Mouse (Mus musculus): ENCODE results near the gene Rnf150.

Gene Rnf150

GRCm38 (mm10) chr8:82943223-82944006, 80.3 kb downstream of the Rnf150 start:
- no peak for DNase-seq (ENCODE audit: extremely low read depth, low read depth)

- DNase-seq (ENCODE audit: extremely low read depth, low read depth): no peak
Measured at GRCm38 (mm10) chr8:82945867-82946266, 82.7 kb downstream of the Rnf150 start.

- no peak for DNase-seq (ENCODE audit: extremely low read depth, low read depth)
Measured at GRCm38 (mm10) chr8:82946658-82947057, 83.5 kb downstream of the Rnf150 start.

- no peak for DNase-seq (ENCODE audit: extremely low read depth, low read depth)
Measured at GRCm38 (mm10) chr8:82955162-82955754, 92.1 kb downstream of the Rnf150 start.

- no peak for DNase-seq (ENCODE audit: extremely low read depth, low read depth)
Measured at GRCm38 (mm10) chr8:82959491-82959890, 96.3 kb downstream of the Rnf150 start.

- no peak for DNase-seq (ENCODE audit: extremely low read depth, low read depth)
Measured at GRCm38 (mm10) chr8:82959980-82960610, 96.9 kb downstream of the Rnf150 start.

GRCm38 (mm10) chr8:82964537-82964936, 101.4 kb downstream of the Rnf150 start:
- no peak for DNase-seq (ENCODE audit: extremely low read depth, low read depth)

GRCm38 (mm10) chr8:82967879-82968678, 104.9 kb downstream of the Rnf150 start:
- no peak for DNase-seq (ENCODE audit: extremely low read depth, low read depth)

- no peak for DNase-seq (ENCODE audit: extremely low read depth, low read depth)
Measured at GRCm38 (mm10) chr8:82969967-82970366, 106.8 kb downstream of the Rnf150 start.

- DNase-seq (ENCODE audit: extremely low read depth, low read depth): no peak
Measured at GRCm38 (mm10) chr8:82972812-82973211, 109.7 kb downstream of the Rnf150 start.

GRCm38 (mm10) chr8:82973331-82973730, 110.2 kb downstream of the Rnf150 start:
- DNase-seq (ENCODE audit: extremely low read depth, low read depth): no peak

GRCm38 (mm10) chr8:82981244-82981855, 118.2 kb downstream of the Rnf150 start:
- no peak for DNase-seq (ENCODE audit: extremely low read depth, low read depth)

- DNase-seq (ENCODE audit: extremely low read depth, low read depth): no peak
Measured at GRCm38 (mm10) chr8:82982873-82983272, 119.7 kb downstream of the Rnf150 start.

GRCm38 (mm10) chr8:82983301-82983700, 120.1 kb downstream of the Rnf150 start:
- DNase-seq (ENCODE audit: extremely low read depth, low read depth): no peak

GRCm38 (mm10) chr8:82992093-82992492, 128.9 kb downstream of the Rnf150 start:
- no peak for DNase-seq (ENCODE audit: extremely low read depth, low read depth)

GRCm38 (mm10) chr8:82995727-82996438, 132.7 kb downstream of the Rnf150 start:
- DNase-seq (ENCODE audit: extremely low read depth, low read depth): no peak

GRCm38 (mm10) chr8:82996843-82997242, 133.7 kb downstream of the Rnf150 start:
- DNase-seq (ENCODE audit: extremely low read depth, low read depth): no peak

GRCm38 (mm10) chr8:82998778-82999177, 135.6 kb downstream of the Rnf150 start:
- DNase-seq (ENCODE audit: extremely low read depth, low read depth): no peak

GRCm38 (mm10) chr8:83003187-83003586, 140.0 kb downstream of the Rnf150 start:
- no peak for DNase-seq (ENCODE audit: extremely low read depth, low read depth)

- no peak for DNase-seq (ENCODE audit: extremely low read depth, low read depth)
Measured at GRCm38 (mm10) chr8:83009481-83009880, 146.3 kb downstream of the Rnf150 start.

GRCm38 (mm10) chr8:83011286-83011685, 148.1 kb downstream of the Rnf150 start:
- no peak for DNase-seq (ENCODE audit: extremely low read depth, low read depth)

Measured in MEL-GATA-1-ER (cell line).